Mouse (Mus musculus) limb, embryonic 11.5 days (tissue): ENCODE results near the gene Mia. TPM values are rescaled to one million over a fixed set of nuclear protein-coding genes. Genes with fewer than 3 reads are reported as not detected.

ENCODE experiments used
- ATAC-seq: fragments of 200-750 bp; cut with Nextera tagmentation; 2 replicates; pipeline ENCODE4 v1.8.0; 2017; ENCODE audit warnings: low read depth; ENCODE audit not compliant: insufficient number of reproducible peaks, low FRiP score, low TSS enrichment
- DNase-seq: peaks from one replicate; pipeline ENCODE4 v3.0.0-alpha.2; 2015; ENCODE audit warnings: low spot score
- H3K27ac ChIP-seq: fragments of 300-500 bp; sonication (generic); replicated peaks from 2 replicates; pipeline ENCODE4 v1.5.1; 2014; ENCODE audit warnings: low read depth, mild to moderate bottlenecking, low read length
- H3K27me3 ChIP-seq: fragments of 300-500 bp; sonication (generic); 2 replicates; pipeline ENCODE4 v1.6.1; 2014; ENCODE audit warnings: mild to moderate bottlenecking, low read length, mixed read lengths; ENCODE audit not compliant: control insufficient read depth, insufficient read depth
- H3K36me3 ChIP-seq: fragments of 300-500 bp; sonication (generic); 2 replicates; pipeline ENCODE4 v1.6.1; 2014; ENCODE audit warnings: mild to moderate bottlenecking, low read length, moderate library complexity, mixed read lengths; ENCODE audit not compliant: control insufficient read depth, insufficient read depth
- H3K4me1 ChIP-seq: fragments of 300-500 bp; sonication (generic); 2 replicates; pipeline ENCODE4 v1.6.1; 2014; ENCODE audit warnings: low read length, mixed read lengths; ENCODE audit not compliant: control insufficient read depth, insufficient read depth
- H3K4me2 ChIP-seq: fragments of 300-500 bp; sonication (generic); 2 replicates; pipeline ENCODE4 v1.6.1; 2014; ENCODE audit warnings: low read depth, mild to moderate bottlenecking, moderate library complexity; ENCODE audit not compliant: severe bottlenecking
- H3K4me3 ChIP-seq: fragments of 300-500 bp; sonication (generic); 2 replicates; pipeline ENCODE4 v1.5.1; 2014; ENCODE audit warnings: low read depth, low read length
- H3K9ac ChIP-seq: fragments of 300-500 bp; sonication (generic); 2 replicates; pipeline ENCODE4 v1.6.1; 2014; ENCODE audit warnings: mild to moderate bottlenecking, low read length
- H3K9me3 ChIP-seq: fragments of 300-500 bp; sonication (generic); 2 replicates; pipeline ENCODE4 v1.6.1; 2016; ENCODE audit warnings: low read length; ENCODE audit not compliant: control insufficient read depth
- WGBS: fragments of 180-500 bp; shearing (Covaris S2); extraction: QIAGEN DNeasy Blood & Tissue Kit; methylation state at CpG from one replicate; pipeline ENCODE4 v1.1.7; 2014; 5-methylcytosine and 5-hydroxymethylcytosine counted together
- polyA plus RNA-seq: library from polyadenylated mRNA; unstranded; fragments of >200 nt; fragmentation: Nextera tagmentation; extraction: Ambion mirVana; gene quantifications from 2 replicates; pipeline ENCODE4 v1.2.1, GENCODE M21; 2014

The Mia gene
- polyA plus RNA-seq, 1 experiment from 2014 or later = 8.7 TPM

DNA sequence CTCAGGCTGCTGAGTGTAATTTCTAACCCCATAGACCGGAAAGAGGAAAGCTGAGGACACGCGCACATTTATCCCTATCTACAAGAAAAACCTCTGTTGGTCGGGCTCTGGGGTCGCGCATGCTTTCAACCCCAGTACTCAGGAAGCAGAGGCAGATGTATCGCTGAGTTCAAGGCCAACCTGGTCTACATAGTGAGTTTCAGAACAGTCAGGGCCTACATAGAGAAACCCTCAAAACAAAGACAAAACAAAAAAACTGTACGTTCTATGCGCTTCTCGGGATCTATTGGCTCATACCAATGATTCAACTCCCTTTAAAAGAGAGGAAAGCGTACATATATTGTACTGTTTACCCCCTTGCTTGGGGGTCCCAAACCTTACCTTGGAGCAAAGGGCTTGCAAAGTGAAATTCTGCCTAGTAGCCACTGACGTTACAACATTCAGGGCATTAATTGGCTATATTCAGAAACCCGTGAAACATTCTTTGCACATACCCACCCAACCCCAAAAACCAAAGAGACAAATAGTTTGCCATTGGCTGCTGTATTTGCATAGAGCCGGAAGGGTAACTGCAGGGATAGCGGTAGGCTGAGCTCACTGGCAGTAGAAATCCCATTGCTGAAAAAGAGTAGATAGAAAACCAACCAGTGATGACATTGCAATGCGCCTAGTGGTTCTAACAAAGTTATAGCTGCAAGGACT lies 1.6 kb downstream of the Mia start:
- Histone ChIP-seq H3K9me3 (no peaks in the 10 kb centered on the region), H3K36me3 (no peaks in the 10 kb centered on the region; the same call in 1 of the 2 replicates), H3K9ac (peak overlapping the region; percentile 38; the same call in 1 of the 2 replicates), H3K4me3 (peak overlapping the region; percentile 26), H3K4me2 (peak overlapping the region; percentile 40; the same call in 1 of the 2 replicates), H3K4me1 (0 out of 2 replicates have a peak, but pooled peaks cover 3% of the 10 kb centered on the region), H3K27me3 (no peaks in the 10 kb centered on the region), H3K27ac (0 out of 2 replicates have a peak overlapping the region, but pooled peaks have one; percentile 39)
- 48% methylated on average over 16 of the region's 16 CpGs for WGBS
- DNase-seq (no peak), ATAC-seq (no peak)

- Histone ChIP-seq H3K36me3 (no peaks in the 10 kb centered on the region; the same call in 1 of the 2 replicates), H3K4me3 (peak within 1 kb of the TSS; percentile 65), H3K27ac (peak within 1 kb of the TSS; percentile 74), H3K4me2 (peak within 1 kb of the TSS; percentile 45), H3K9me3 (no peaks in the 10 kb centered on the region), H3K4me1 (0 out of 2 replicates have a peak, but pooled peaks cover 3% of the 10 kb centered on the region), H3K27me3 (no peaks in the 10 kb centered on the region), H3K9ac (peak within 1 kb of the TSS; percentile 57)
- under 1% methylated on average over 53 of the region's 53 CpGs for WGBS
- ATAC-seq (peak; percentile 98), DNase-seq (peak; percentile 99)
Measured at GRCm38 (mm10) chr7:27178324-27179216, 2.4 kb downstream of the Mia start, which contains the start of gene Rab4b. Gene Rab4b (minus strand): TSS chr7:27178896.

GRCm38 (mm10) chr7:27177942-27178323 lies 3.0 kb downstream of the Mia start:
- Histone ChIP-seq H3K9ac (peak overlapping the region; percentile 56), H3K36me3 (no peaks in the 10 kb centered on the region; the same call in 1 of the 2 replicates), H3K27me3 (no peaks in the 10 kb centered on the region), H3K9me3 (no peaks in the 10 kb centered on the region), H3K27ac (no peak overlapping the region; the same call in 1 of the 2 replicates), H3K4me1 (0 out of 2 replicates have a peak, but pooled peaks cover 3% of the 10 kb centered on the region), H3K4me2 (peak overlapping the region; percentile 45), H3K4me3 (peak overlapping the region; percentile 65)
- 22% methylated on average over 4 of the region's 4 CpGs for WGBS
- ATAC-seq (peak; percentile 8), DNase-seq (no peak)

- WGBS = 93% methylated on average over 7 of the region's 7 CpGs
- Histone ChIP-seq H3K36me3 (no peaks in the 10 kb centered on the region; the same call in 1 of the 2 replicates), H3K9ac (no peak overlapping the region), H3K9me3 (no peaks in the 10 kb centered on the region), H3K4me1 (0 out of 2 replicates have a peak, but pooled peaks cover 3% of the 10 kb centered on the region), H3K4me3 (no peak overlapping the region), H3K27ac (no peak overlapping the region), H3K27me3 (no peaks in the 10 kb centered on the region), H3K4me2 (no peak overlapping the region)
- ATAC-seq = no peak
- DNase-seq = no peak
Measured at GRCm38 (mm10) chr7:27174896-27175295, 6.1 kb downstream of the Mia start.

DNA sequence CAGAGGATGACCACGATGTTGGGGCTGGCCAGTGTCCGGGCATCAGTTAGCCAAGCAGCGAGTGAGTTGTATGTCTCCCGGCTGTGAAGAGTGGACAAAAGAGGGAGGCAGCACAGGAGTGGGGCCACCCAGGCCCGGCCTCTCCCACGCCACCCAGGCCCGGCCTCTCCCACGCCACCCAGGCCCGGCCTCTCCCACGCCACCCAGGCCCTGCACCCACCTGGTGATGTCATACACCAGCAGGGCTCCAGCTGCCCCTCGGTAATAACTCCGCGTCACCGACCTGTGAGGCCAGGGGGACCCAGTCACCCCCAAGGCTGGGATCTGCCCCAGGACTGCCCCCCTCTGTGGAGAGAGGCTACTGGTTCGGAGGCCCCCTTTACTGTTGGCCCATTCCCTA lies 6.5 kb downstream of the Mia start:
- Histone ChIP-seq H3K9ac (no peak overlapping the region), H3K4me2 (no peak overlapping the region), H3K4me3 (no peak overlapping the region), H3K9me3 (no peaks in the 10 kb centered on the region), H3K36me3 (no peaks in the 10 kb centered on the region; the same call in 1 of the 2 replicates), H3K4me1 (0 out of 2 replicates have a peak, but pooled peaks cover 3% of the 10 kb centered on the region), H3K27ac (no peak overlapping the region), H3K27me3 (no peaks in the 10 kb centered on the region)
- ATAC-seq = no peak
- no peak for DNase-seq
- whole genome bisulfite sequencing = 90% methylated on average over 15 of the region's 15 CpGs

GRCm38 (mm10) chr7:27170981-27171380 lies 10.0 kb downstream of the Mia start:
- ATAC-seq (no peak), DNase-seq (no peak)
- Histone ChIP-seq H3K4me2 (no peak overlapping the region), H3K9me3 (no peaks in the 10 kb centered on the region), H3K27me3 (no peaks in the 10 kb centered on the region), H3K36me3 (no peaks in the 10 kb centered on the region; the same call in 1 of the 2 replicates), H3K4me3 (no peak overlapping the region), H3K27ac (no peak overlapping the region), H3K9ac (no peak overlapping the region), H3K4me1 (peaks cover 4% of the 10 kb centered on the region; the same call in 1 of the 2 replicates)
- WGBS = 84% methylated on average over 3 of the region's 3 CpGs

DNA sequence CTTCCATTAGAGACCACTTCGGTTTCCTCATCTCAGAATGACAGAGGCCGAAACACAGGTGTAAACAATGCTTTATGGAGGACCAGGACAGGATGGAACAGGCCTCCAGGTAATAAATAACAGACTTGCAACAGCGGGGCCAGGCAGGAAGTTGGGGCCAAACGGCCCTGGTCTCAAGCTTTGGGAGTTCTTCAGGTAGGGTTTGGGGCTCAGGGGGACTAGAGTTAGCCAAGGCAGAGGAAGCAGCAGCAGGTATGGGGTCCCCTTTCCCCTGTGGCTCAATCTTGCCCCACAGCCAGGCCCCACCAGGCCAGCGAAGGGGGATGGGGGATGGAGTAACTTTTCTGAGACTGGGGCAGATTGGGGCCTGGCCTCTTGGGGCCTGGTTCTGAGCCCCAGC lies 12.6 kb downstream of the Mia start:
- WGBS = 74% methylated on average over 5 of the region's 5 CpGs
- Histone ChIP-seq H3K4me1 (peaks cover 23% of the 10 kb centered on the region), H3K4me3 (no peak overlapping the region), H3K4me2 (no peak overlapping the region), H3K36me3 (peaks cover 8% of the 10 kb centered on the region; the same call in 1 of the 2 replicates), H3K9ac (no peak overlapping the region), H3K27ac (no peak overlapping the region), H3K27me3 (no peaks in the 10 kb centered on the region), H3K9me3 (no peaks in the 10 kb centered on the region)
- DNase-seq = no peak
- ATAC-seq = no peak
